Mouse (Mus musculus) cerebellum, adult 9-10 months (tissue): ENCODE results near the gene Ogdh.
"Not testable (repeated sequence)": the region's sequence is repeated elsewhere in the genome, so short reads cannot be mapped to it uniquely, and the experiment has no call there.

ENCODE experiments used
- DNase-seq: peaks from one replicate; pipeline ENCODE4 v3.0.0; 2022

Gene Ogdh

DNA sequence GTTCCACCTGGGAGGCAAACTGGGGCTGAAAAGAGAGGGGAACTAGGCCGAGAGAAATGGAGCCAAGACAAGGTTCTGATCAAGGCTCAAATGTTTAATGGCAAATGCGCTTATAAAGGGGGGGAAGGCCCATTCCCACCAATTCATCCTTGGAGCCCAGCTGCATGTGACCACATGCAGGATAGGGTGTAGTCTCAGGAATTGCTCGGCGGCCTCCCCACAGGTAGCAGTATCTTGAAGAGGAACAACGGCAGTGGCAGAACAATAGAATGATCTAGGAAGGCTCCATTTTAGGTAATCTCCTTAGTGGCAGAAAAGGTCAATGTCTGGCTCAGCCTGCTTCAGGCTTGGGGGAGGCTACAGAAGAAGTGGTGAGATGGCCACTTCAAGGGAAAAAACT, 76.6 kb downstream of the Ogdh start:
- DNase-seq, result not testable (repeated sequence)

DNA sequence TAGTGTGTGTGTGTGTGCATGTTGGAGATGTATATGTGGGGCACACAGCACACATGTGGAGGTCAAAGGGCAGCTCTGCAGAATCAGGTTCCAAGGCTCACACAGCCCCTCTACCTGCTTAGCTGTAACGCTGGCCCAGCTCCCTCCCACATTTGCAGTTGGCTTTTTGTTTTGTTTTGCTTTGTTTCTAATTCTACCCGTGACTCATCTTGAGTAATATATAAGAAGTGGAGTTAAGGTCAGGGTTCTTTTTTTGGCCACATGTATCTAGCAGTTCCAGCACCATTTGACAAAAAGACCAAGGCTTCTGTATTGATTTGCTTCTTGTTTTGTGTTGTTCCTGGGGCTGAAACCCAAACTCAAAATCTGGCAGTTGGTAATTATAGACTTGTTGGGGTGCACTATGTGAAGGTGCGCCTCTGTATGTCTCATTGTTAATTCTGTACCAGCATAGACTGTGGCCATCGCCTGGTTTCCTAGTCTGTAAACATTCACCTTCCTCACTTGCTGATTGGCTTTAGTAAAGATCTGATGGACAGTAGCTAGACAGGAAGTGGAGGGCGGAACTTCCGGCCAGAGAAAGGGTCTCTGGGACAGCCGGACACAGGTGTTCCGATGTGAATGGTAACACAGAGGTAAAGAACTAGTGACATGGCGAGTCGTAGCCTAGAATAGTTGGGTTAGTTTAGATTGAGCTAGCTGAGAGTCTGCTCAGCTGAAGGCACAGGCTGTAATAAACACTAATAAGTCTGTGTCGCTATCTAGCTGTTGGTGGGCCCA, 80.1 kb downstream of the Ogdh start:
- DNase-seq, result no peak

DNA sequence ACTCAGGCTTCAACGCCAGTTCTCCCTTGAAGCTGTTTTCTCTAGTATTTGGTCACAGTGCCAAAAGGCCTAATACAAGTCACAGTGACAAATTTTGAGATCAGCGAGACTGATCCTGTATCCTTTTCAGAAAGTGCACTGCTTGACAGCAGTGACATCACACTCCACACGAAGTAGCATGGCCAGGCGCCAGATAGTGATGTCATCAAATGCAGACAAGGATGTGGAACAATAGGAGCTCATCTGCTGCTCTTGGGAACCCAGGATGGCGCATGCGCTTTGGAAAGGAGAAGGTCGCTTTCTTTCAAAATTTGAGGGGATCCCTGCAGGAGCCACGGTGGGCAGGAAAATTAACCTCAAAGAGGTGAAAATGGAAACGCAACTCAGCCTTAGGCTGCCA, 81.4 kb downstream of the Ogdh start:
- DNase-seq, result no peak

DNA sequence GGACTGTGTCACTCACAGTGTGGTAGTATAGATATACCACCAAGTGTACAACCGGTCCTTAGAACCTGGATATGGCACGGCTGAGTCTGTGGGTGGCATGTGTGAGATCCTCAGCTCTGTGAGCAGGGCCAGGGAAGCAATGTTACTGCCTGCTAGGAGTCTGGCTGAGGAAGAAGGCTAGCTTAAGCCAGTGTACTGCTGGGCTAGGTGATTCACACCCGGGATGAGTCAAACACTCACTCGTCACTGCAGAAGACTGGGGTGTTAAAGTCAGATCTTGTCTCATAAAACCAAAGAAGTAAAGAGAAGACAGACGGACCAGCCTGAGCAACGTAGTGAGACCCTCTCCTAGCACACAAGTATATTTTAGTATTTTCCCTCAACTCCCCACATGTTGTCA, 89.5 kb downstream of the Ogdh start:
- no peak for DNase-seq

DNA sequence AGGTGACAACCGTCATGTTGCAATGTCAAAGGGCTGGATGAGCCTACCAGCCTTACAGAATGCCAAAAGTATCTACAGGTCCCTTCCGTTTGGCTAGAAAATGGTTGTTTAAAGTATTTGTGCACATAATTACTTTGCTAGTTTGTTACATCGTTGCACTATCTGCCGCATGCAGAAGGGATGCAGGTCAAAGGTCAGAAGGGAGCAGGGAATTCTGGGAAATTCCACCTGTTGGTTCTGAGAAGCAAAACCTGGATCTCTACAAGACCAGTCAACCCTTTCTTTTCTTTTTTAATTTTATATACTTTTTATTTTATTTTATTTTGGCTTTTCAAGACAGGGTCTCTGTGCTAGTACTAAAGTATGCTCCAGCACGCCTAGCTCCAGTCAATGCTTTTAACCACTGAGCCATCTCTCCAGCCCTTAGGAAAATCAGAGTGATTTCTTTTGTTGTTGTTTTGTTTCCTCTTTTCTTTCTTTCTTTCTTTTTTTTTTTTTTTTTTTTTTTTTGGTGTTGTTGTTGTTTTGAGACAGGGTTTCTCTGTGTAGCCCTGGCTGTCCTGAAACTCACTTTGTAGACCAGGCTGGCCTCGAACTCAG, 96.8 kb downstream of the Ogdh start:
- DNase-seq, result peak; percentile 72

DNA sequence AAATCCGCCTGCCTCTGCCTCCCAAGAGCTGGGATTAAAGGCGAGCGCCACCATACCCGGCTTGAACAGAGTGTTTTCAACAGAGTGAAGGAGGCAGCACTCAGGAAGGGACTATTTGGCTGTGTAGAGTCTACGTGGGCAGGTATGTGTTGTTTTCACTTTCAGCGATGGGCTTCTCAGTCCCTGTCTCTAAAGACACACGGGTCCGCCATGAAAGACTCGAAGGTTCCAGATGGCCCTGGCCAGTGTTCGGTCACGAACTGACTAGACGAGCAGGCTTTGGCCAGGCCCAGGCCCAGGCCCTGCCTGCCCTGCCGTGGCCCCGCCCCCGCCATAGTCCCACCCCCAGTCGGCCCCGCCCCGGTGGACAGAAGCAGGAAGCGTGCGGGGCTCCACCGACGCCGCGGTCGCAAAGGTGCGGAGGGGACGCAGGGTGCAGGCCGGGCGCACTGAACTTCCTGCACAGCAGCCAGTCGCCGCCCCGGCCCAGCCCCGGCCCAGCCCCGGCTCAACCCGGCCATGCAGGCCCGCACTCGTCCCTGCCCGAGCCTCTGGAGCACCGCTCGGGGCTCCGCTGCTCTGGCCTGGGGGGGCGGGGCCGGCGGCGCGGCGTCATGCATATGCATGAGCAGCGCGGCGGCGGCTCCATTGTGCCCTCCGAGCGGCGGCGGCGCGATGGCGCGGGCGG, 97.4 kb downstream of the Ogdh start, which contains the start of gene Zmiz2:
Gene Zmiz2, plus strand, starts transcription at position 349 of the 688 bp plus-strand sequence.
- peak; percentile 96 for DNase-seq

DNA sequence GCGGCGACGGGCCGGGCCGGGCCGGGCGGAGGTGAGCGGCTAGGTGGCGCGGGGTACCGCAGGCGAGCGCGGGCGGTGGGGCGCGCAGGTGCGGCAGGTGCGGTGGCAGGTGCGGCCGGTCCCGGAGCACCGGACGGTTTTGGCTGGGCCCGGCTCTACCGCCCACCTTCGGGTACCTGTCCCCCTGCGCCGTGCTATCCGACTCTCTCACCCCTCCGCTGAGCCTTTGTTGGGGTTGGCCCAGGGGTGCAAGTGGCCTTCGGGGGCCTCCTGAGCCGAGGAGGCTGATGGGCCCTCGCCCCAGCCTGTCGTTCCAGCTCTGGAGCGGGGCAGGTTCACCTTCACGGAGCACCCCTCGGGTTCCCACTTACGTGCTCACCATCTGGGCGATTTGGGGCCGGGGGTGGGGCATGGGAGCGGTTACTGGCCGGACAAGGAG, 98.1 kb downstream of the Ogdh start:
- DNase-seq, result no peak

DNA sequence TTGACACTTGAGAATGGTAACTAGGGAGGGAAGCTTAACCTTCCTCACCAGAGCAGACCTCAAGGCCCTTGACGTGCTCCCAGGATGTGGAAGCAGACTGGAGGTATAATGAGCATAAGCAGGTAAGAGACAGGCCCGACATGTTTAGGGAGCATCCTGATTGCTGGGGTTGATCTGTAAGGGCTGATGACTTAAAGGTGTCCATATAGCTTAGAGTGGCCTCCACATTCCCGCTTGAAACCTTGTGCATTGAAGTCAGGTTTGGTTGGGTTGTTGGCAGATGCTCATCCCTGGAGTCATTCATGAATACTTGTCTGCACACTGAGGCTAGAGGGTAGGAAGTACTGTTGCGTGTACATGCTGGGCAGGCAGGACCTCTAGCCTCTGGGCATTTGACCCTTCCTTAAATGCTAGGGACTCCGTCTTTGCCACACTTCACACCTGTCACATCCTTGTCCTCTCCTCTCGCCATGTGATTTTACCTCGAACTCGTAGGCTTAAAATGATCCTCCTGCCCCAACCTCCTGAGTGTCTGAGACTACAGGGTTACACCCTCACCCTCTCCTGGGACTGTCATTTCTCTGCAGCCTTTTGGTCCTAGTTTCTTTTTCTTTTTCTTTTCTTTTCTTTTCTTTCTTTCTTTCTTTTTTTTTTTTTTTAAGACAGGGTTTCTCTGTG, 99.1 kb downstream of the Ogdh start:
- DNase-seq, result peak; percentile 49

DNA sequence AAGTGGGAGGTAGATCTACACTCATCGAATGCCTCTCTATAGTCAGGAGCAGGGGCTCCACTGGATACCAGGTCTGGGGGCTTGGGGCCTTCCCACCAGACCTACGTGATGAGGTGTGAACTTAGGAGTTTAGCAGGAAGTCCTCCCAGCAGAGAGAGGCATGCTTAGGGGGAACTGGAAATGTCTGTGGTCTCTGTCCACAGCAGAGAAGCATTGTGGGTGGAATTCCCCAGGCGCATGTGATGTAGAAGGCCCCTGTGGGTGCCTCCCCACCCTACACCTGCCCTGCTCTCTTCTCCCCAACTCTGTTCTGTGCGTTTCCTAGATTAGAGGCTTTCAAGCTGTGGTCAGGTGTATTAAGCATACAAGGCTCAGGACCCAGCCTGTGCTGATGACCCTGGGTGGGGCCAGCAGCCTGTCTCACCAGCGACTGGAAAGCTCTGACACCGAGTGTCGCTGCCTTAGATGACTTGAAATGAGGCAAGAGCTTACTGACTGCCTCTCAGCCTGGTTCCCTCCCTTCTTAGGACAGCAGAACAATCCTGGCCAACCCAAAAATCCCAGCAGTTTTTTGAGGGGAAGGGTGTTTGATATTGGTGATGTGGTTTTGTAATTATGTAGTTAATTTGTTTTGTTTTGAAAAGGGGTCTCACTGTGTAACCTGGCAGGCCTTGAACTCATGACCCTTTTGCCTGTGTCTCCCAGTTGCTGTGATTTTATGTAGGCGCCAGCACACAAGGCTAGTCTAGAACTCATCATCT, 100.3 kb downstream of the Ogdh start:
- peak; percentile 24 for DNase-seq

DNA sequence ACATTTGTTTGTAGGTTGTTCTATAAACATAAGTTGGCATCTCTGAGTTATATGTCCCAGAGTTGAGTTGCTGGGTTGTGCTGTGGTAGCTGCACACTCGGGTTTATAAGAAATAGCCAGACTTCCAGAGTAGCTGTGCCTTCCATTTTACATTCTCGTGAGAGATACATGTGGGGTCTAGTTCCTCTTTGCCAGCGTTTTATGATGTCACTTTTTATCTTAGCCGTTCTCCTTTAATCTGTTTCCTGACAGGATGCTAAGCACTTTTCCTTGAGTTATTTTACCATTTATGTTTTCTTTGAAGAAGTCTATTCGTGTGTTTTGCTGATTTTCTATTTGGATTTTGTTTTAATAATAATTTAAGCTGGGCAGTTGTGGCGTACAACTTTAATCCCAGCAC, 101.4 kb downstream of the Ogdh start:
- DNase-seq, result peak; percentile 16

DNA sequence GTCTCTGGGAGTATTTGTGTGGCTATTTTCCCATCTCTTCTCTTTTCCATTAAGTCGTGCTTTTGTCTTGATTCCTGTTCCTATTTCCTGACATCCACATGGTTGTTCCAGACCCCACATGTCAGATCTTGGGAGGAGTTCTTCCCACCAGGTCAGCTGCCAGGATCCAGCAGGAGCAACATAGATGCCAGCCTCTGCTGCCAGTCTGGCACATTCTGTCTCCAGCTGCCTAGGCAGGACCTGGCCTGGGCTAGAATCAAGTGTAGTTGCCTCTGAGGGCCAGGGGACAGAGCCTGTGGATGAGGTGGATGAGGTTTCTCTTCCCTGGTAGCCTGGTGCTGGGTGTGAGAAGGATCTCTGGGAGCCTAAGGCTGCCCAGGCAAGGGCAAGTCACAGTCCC, 102.4 kb downstream of the Ogdh start:
- DNase-seq, result peak; percentile 34

DNA sequence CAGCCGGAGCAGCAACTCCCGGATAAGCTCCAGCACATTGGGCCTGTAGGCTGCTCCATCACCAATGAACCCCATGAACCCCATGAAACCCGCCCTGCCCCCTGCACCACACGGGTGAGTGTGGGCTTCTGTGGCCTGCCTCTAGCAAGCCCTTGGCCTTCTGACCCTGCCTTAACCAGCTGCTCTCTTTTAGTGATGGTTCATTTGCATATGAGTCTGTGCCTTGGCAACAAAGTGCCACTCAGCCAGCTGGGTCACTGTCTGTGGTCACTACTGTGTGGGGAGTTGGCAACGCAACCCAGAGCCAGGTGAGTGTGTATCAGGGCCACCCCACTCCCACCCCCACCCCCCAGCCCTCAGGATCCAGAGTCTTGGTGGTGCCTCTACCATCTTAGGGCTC, 104.1 kb downstream of the Ogdh start:
- DNase-seq, result peak; percentile 14

DNA sequence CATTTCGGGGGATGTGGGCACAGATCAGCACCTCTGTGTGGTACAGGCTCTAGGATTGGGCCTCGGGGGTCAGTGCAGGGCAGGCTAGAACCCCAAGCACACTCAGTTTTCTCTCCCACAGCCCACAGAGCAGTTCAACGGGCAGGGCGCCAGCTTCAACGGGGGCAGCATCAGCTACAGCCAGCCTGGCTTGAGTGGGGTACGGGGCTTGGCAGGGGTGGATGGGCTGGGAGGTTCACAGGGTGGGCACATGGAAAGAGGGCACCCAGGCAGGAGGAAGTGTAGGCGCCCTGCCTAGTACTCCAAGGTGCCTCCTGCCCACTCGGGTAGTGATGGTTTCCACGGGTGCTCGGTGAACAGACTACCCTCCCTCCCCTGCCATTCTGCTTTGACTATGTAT, 106.7 kb downstream of the Ogdh start:
- peak; percentile 18 for DNase-seq

DNA sequence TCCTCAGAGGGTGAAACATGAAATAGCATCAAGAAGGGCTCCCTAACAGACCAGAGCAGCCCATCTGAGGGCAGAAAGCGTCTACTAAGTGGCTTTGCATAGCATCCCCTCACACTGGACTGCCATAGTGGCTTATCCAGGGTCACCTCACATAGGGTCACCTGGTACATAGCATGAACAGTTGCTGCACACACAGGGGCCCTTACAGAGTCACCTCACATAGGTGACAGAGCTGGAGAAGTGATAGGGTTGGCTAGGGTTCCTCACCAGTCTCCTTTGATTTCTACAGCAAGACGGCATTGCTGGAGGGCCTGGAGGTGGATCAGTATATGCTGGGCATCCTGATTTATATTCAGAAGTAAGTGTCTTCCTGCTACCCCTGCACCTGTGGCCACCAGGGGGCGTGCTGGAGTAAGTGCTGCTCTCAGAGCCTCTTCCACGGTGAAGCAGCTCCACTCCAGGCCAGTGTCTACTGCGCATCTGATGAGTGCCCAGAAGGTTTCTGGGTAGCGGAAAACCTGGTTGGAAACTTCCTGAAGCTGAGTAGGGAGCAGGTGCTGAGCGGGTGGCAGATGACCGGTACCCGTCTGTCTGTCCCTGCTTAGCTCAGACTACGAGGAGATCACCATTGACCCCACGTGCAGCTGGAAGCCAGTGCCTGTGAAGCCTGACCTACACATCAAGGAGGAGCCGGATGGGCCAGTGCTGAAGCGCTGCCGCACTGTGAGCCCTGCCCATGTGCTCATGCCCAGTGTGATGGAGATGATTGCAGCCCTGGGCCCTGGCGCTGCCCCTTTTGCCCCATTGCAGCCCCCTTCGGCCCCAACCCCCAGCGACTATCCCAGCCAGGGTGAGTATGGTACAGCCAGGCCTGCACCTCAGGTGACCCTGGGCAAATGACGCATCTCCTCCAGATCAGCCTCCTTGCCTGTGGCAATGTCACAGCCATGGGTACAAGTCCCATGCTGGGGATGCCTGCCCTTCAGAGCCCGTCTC, 111.4 kb downstream of the Ogdh start:
- peak; percentile 60 for DNase-seq

DNA sequence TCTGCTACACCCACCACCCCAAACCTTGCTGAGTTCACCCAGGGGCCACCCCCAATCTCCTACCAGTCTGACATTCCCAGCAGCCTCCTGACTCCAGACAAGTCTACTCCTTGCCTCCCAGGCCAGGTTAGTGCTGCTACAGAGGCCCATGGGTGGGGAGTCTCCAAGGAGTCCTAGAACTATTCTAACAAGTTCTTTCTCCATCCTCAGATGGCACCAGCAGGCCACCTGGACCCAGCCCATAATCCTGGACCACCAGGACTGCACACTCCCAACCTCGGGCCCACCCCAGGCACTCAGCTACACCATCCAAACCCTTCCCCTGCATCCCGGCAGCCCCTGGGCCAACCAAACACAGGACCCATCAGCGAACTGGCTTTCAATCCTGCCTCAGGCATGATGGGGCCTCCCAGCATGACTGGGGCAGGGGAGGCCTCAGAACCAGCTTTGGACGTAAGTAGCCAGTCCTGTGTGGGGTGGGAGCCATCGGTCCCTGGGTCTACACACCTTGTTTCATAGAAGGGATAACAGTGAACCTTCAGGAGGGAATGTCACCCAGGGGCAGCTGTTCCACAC, 112.5 kb downstream of the Ogdh start:
- peak; percentile 36 for DNase-seq

DNA sequence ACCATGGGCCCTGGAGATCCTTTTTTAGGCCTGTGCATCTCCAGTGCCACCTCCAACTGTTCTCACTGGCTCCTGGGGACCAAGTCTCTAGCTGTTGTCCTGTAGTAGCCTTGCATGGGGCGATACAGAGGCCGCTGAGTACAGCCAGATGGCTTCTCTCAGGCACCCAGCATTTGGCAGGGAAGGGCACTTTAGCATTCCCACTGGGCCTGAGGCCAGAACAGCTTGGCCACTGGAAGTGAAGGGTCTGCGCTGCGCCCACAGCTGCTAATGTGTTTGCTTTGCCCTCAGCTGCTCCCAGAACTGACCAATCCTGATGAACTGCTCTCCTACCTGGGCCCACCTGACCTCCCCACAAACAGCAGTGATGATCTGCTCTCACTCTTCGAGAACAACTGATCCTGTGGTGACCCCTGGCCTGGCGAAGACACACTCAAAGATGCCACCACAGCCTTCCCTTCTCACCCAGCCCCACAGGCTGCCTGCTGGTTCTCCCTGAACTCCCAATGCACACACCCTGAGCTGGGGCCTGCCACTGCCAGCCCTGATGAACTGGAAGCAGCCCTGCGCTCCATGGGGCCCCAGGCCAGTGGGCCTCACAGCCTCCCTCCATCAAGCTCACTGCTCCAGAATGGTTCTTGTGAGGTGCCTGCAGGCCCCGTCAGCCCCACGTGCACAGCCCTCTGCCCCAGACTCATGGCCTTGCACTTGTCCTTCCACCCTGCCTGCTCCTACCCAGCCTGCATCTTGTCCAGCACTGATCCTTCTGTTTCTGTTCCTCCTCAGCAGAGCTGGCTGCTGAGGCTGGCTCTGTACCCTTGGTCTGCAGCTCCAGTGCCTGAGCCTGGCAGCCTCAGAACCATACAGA, 113.5 kb downstream of the Ogdh start:
- DNase-seq, result peak; percentile 47

DNA sequence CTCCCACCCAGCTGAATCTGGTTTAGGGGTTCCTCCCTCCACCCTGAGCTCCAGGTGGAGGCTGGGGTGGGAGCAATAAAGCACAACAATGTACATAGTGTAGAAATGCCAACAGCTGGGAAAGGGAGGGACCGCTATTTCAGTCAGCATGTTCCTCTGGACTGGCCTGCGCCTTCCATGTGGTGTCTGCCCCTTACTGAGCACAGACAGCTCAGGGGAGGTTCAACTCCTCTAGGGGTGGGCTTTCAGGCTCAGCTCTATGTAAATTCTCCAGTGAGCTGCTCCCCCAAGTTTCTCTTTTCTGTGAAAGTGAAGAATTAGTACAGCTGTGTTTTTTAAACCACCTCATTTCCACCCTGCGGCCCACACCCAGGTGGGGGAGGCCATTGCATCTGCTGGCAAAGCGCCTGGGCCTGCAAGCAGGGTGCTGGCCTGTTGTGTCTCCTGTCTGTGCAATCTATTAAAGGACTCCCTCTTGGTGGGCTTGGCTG, 114.2 kb downstream of the Ogdh start:
- DNase-seq, result peak; percentile 62
